ENCODE assay signal across 27 mouse cellular contexts in the genomic region with DNA sequence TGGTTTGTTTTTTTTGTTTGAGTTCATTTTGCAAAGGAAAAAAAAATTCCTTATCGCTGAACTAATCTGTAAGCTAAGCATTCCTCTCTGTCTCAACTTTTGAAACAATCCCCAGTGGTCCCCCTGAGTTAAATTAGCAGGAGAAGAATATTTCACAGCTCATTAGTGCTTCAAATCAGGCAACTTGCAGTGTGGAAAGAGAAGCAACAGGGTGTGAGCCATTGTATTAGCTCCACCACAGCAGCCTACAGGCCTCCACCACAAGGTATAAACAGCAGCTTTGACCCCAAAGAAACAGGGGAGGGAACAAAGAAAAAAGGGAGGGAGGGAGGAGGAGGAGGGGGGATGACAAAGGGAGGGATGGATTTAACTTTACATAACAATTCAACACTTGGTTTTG. TPM values are rescaled to one million over a fixed set of nuclear protein-coding genes. Genes with fewer than 3 reads are reported as not detected.
DNase-seq lines count a peak whose midpoint lies in the region; ATAC-seq lines count a peak whose summit lies in the region.
"Had no signal": no experiment of that assay in that cellular context is flagged by ENCODE, and none has a peak within 500 bp of the region (broad histone marks: within the 10 kb centered on the region; RNA-seq: fewer than 3 reads in every experiment).

No protein-coding gene starts in this region.

- H3K27me3 ChIP-seq in midbrain, embryonic 10.5 days (ENCODE audit: low read depth, poor library complexity, severe bottlenecking) = no peaks in the 10 kb centered on the region
- no peaks in the 10 kb centered on the region for H3K27me3 ChIP-seq in midbrain, embryonic 15.5 days (replicated peaks)
- H3K27me3 ChIP-seq in forebrain, embryonic 15.5 days = no peaks in the 10 kb centered on the region
- H3K27me3 ChIP-seq: heart, embryonic 13.5 days; limb, embryonic 13.5 days; liver, embryonic 12.5 days had no signal

- 5% methylated on average over 1 of the region's 1 CpGs for WGBS in midbrain, embryonic 10.5 days
- 6% methylated on average over 1 of the region's 1 CpGs for WGBS in midbrain, embryonic 15.5 days
- WGBS in forebrain, embryonic 15.5 days = 5% methylated on average over 1 of the region's 1 CpGs

- no peaks in the 10 kb centered on the region for H3K9me3 ChIP-seq in midbrain, embryonic 10.5 days (replicated peaks)
- no peaks in the 10 kb centered on the region for H3K9me3 ChIP-seq in midbrain, embryonic 15.5 days
- H3K9me3 ChIP-seq in forebrain, embryonic 15.5 days = no peaks in the 10 kb centered on the region
- H3K9me3 ChIP-seq: embryonic facial prominence, embryonic 10.5 days; heart, embryonic 13.5 days; limb, embryonic 13.5 days; liver, embryonic 12.5 days had no signal

- peaks cover 15% of the 10 kb centered on the region for H3K4me1 ChIP-seq in midbrain, embryonic 10.5 days
- H3K4me1 ChIP-seq in midbrain, embryonic 15.5 days = no peaks in the 10 kb centered on the region
- peaks cover 5% of the 10 kb centered on the region; the same call in 1 of the 2 replicates for H3K4me1 ChIP-seq in forebrain, embryonic 15.5 days
- H3K4me1 ChIP-seq: heart, embryonic 13.5 days; limb, embryonic 13.5 days; liver, embryonic 12.5 days had no signal

- no peak overlapping the region for H3K4me2 ChIP-seq in midbrain, embryonic 15.5 days
- no peak overlapping the region for H3K4me2 ChIP-seq in forebrain, embryonic 15.5 days (replicated peaks)
- H3K4me2 ChIP-seq: heart, embryonic 13.5 days; limb, embryonic 13.5 days; liver, embryonic 12.5 days had no signal

- no peak for ATAC-seq in midbrain, embryonic 15.5 days (replicated peaks)
- 0 out of 2 replicates have a peak, but pooled peaks have one; percentile 51 for ATAC-seq in forebrain, embryonic 15.5 days (replicated peaks)
- ATAC-seq: hindbrain, postnatal 0 days; intestine, embryonic 16.5 days; liver, embryonic 12.5 days had no signal

- no peaks in the 10 kb centered on the region for H3K36me3 ChIP-seq in midbrain, embryonic 10.5 days
- no peaks in the 10 kb centered on the region for H3K36me3 ChIP-seq in midbrain, embryonic 15.5 days (replicated peaks)
- H3K36me3 ChIP-seq in forebrain, embryonic 15.5 days = no peaks in the 10 kb centered on the region
- H3K36me3 ChIP-seq: embryonic facial prominence, embryonic 10.5 days; heart, embryonic 13.5 days; limb, embryonic 13.5 days; liver, embryonic 12.5 days had no signal

- peak; percentile 17 for DNase-seq in embryo, embryonic 10 days (ENCODE audit: low spot score)
- no peak for DNase-seq in embryo, embryonic 9.5 days (ENCODE audit: extremely low spot score)
- no peak for DNase-seq in midbrain, embryonic 10.5 days (ENCODE audit: low spot score)
- DNase-seq in spleen, postnatal 14 days (ENCODE audit: low spot score in 2 of 2) = no peak
- DNase-seq in gastrocnemius, postnatal 25 days = no peak
- DNase-seq: adrenal gland, postnatal 10 days; cerebellum, adult 2 months; cerebellum, postnatal 25 days; gastrocnemius, postnatal 14 days; heart, adult 2 months; heart, postnatal 14 days; kidney, postnatal 36 days; lung, adult 18-20 months; lung, postnatal 14 days; right cerebral cortex, postnatal 25 days; spleen, adult 18-20 months; thymus, postnatal 14 days had no signal

- no peak overlapping the region for H3K9ac ChIP-seq in midbrain, embryonic 15.5 days
- no peak overlapping the region for H3K9ac ChIP-seq in forebrain, embryonic 15.5 days (replicated peaks)
- H3K9ac ChIP-seq: heart, embryonic 13.5 days; limb, embryonic 13.5 days; liver, embryonic 12.5 days had no signal

- no peak overlapping the region for H3K4me3 ChIP-seq in midbrain, embryonic 10.5 days
- H3K4me3 ChIP-seq in midbrain, embryonic 15.5 days = no peak overlapping the region
- no peak overlapping the region for H3K4me3 ChIP-seq in forebrain, embryonic 15.5 days
- H3K4me3 ChIP-seq: embryonic facial prominence, embryonic 10.5 days; heart, adult 2 months; heart, embryonic 13.5 days; limb, embryonic 13.5 days; liver, embryonic 12.5 days had no signal

- H3K27ac ChIP-seq in midbrain, embryonic 10.5 days (replicated peaks) = peak overlapping the region; percentile 72
- H3K27ac ChIP-seq in midbrain, embryonic 15.5 days = no peak overlapping the region
- no peak overlapping the region for H3K27ac ChIP-seq in forebrain, embryonic 15.5 days (replicated peaks)
- H3K27ac ChIP-seq: embryonic facial prominence, embryonic 10.5 days; heart, adult 2 months; heart, embryonic 13.5 days; hindbrain, postnatal 0 days; limb, embryonic 13.5 days; liver, embryonic 12.5 days had no signal

RNA-seq across cellular contexts. Expression of gene Irak1bp1, which starts 22.2 kb away (rescaled TPM):
- polyA plus RNA-seq in midbrain, embryonic 10.5 days (2016; fragmentation: Nextera tagmentation; extraction: Ambion mirVana) = 23.4 and 23.6 TPM in 2 replicates
- polyA plus RNA-seq in midbrain, embryonic 15.5 days (2015; fragmentation: Nextera tagmentation; extraction: Ambion mirVana) = 32.7 and 35.2 TPM in 2 replicates
- polyA plus RNA-seq in forebrain, embryonic 15.5 days (2015; fragmentation: Nextera tagmentation; extraction: Ambion mirVana) = 37.3 and 38.6 TPM in 2 replicates
- 1 to 10 TPM; 1.7 to 1.9 TPM for total RNA-seq in gastrocnemius, postnatal 25 days (2021)
- total RNA-seq: monocyte, adult 5-6 weeks; neutrophil, adult 5-6 weeks had no signal
